Mouse (Mus musculus) hindbrain, embryonic 11.5 days (tissue): Measurements from ENCODE around the gene Olfr1175-ps. TPM values are rescaled to one million over a fixed set of nuclear protein-coding genes. Genes with fewer than 3 reads are reported as not detected.

ENCODE experiments used
- ATAC-seq: fragments of 200-750 bp; cut with Nextera tagmentation; 2 replicates; pipeline ENCODE4 v1.8.0; 2017; ENCODE audit warnings: mild to moderate bottlenecking, moderate TSS enrichment, moderate library complexity; ENCODE audit not compliant: low FRiP score
- DNase-seq: peaks from one replicate; pipeline ENCODE4 v3.0.0-alpha.2; 2015; ENCODE audit warnings: low spot score
- H3K27ac ChIP-seq: fragments of 300-500 bp; sonication (generic); 2 replicates; pipeline ENCODE4 v1.5.1; 2014; ENCODE audit warnings: mild to moderate bottlenecking, low read depth, low read length
- H3K27me3 ChIP-seq: fragments of 300-500 bp; sonication (generic); 2 replicates; pipeline ENCODE4 v1.6.1; 2014; ENCODE audit warnings: mild to moderate bottlenecking, low read length, moderate library complexity, mixed read lengths; ENCODE audit not compliant: control insufficient read depth, insufficient read depth
- H3K36me3 ChIP-seq: fragments of 300-500 bp; sonication (generic); 2 replicates; pipeline ENCODE4 v1.6.1; 2014; ENCODE audit warnings: mild to moderate bottlenecking, low read length, moderate library complexity, mixed read lengths; ENCODE audit not compliant: control insufficient read depth, insufficient read depth
- H3K4me1 ChIP-seq: fragments of 300-500 bp; sonication (generic); replicated peaks from 2 replicates; pipeline ENCODE4 v1.6.1; 2014; ENCODE audit warnings: low read length, mixed read lengths; ENCODE audit not compliant: control insufficient read depth, insufficient read depth
- H3K4me2 ChIP-seq: fragments of 300-500 bp; sonication (generic); replicated peaks from 2 replicates; pipeline ENCODE4 v1.6.1; 2014; ENCODE audit warnings: mild to moderate bottlenecking, low read depth, low read length
- H3K4me3 ChIP-seq: fragments of 300-500 bp; sonication (generic); 2 replicates; pipeline ENCODE4 v1.5.1; 2014; ENCODE audit warnings: low read depth, low read length
- H3K9ac ChIP-seq: fragments of 300-500 bp; sonication (generic); 2 replicates; pipeline ENCODE4 v1.6.1; 2014; ENCODE audit warnings: low read depth, low read length
- H3K9me3 ChIP-seq: fragments of 300-500 bp; sonication (generic); 2 replicates; pipeline ENCODE4 v1.6.1; 2016; ENCODE audit warnings: low read length; ENCODE audit not compliant: control insufficient read depth
- WGBS: fragments of 180-500 bp; shearing (Covaris S2); extraction: QIAGEN DNeasy Blood & Tissue Kit; methylation state at CpG from one replicate; pipeline ENCODE4 v1.1.7; 2014; 5-methylcytosine and 5-hydroxymethylcytosine counted together
- polyA plus RNA-seq: library from polyadenylated mRNA; unstranded; fragments of >200 nt; fragmentation: Nextera tagmentation; extraction: Ambion mirVana; gene quantifications from 2 replicates; pipeline ENCODE4 v1.2.1, GENCODE M21; 2014

Olfr1175-ps gene
- polyA plus RNA-seq = not detected in 2 replicates

DNA sequence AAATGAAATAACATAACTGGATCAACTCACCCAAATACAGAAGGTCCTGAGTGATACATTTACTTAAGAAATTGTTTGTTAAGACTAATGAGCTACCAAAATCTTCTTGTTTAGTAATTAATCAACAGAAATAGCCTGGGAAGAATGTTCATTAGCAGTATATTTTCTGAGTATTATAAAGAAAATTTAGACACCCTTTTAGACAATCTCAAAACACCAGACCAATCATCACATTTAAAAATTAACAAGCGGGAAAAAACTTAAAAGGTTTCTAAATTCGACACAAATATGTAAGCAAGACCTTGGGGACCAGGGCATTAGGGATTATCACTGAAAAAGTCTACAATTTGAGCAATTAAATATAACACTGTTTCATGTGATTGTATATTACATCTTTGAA, at the start of gene Olfr1175-ps:
Gene Olfr1175-ps (minus strand): TSS at position 101 of the 400 bp plus-strand sequence.
- H3K9ac ChIP-seq = no peak within 1 kb of the TSS
- DNase-seq (no peak), ATAC-seq (no peak)
- no peaks in the 10 kb centered on the region for H3K9me3 ChIP-seq
- H3K36me3 ChIP-seq = no peaks in the 10 kb centered on the region
- WGBS = 89% methylated on average over 2 of the region's 2 CpGs
- no peak within 1 kb of the TSS for H3K4me2 ChIP-seq
- no peak within 1 kb of the TSS for H3K4me3 ChIP-seq
- H3K27ac ChIP-seq = no peak within 1 kb of the TSS
- no peaks in the 10 kb centered on the region for H3K27me3 ChIP-seq
- no peaks in the 10 kb centered on the region for H3K4me1 ChIP-seq

- Histone ChIP-seq H3K9me3 (no peaks in the 10 kb centered on the region), H3K4me1 (no peaks in the 10 kb centered on the region), H3K9ac (no peak overlapping the region), H3K36me3 (no peaks in the 10 kb centered on the region), H3K27me3 (no peaks in the 10 kb centered on the region), H3K4me2 (no peak overlapping the region), H3K27ac (no peak overlapping the region), H3K4me3 (no peak overlapping the region)
- WGBS = 2% methylated on average over 2 of the region's 2 CpGs
- DNase-seq (peak; percentile 46), ATAC-seq (peak; percentile 35; the same call in 1 of the 2 replicates)
Measured at GRCm38 (mm10) chr2:88356304-88356703, 29.3 kb upstream of the Olfr1175-ps start.

DNA sequence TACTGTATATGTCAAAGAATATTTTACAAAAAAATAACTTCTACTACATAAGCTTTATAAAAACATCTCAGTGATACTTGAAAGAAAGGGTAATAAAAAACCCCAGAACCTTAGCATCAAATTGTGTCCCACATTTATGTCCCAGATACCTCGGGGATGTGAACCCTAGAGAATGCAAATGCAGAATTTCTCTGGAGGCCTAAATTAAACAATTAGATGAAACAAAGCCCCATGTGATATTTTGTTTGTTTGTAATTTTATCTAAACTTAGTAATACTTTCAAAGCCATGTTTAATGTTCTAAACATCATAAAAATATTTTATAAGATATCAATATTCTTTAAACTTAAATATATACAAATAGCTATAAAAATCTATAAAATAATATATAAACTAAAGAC, 19.4 kb upstream of the Olfr1175-ps start, which contains the start of gene Olfr1177-ps:
Gene Olfr1177-ps (minus strand): TSS at position 101 of the 400 bp plus-strand sequence.
- no peaks in the 10 kb centered on the region for H3K9me3 ChIP-seq
- no peak within 1 kb of the TSS for H3K27ac ChIP-seq
- 83% methylated on average over 1 of the region's 1 CpGs for WGBS

DNA sequence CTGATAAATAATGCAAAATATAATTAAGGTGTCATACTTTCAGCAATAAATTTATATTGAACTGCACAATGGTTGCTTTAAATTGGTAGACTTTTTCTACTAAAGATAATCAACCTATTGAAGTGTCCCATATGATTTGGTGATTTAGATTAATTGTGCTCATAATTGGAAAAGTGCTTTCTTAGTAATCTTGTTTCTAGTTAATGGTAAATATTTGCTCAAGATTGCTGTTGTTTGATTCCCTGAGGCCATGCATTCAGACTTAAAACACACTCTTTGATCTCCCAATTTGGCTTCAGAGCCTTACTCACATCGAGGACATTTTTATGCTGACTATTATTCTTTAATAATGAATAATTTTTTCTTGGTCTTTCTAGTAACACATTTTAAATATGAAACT, 9.4 kb upstream of the Olfr1175-ps start, which contains the start of gene Olfr1176:
Gene Olfr1176 (plus strand): TSS at position 301 of the 400 bp plus-strand sequence.
- H3K4me2 ChIP-seq = no peak within 1 kb of the TSS
- no peak for ATAC-seq
- no peaks in the 10 kb centered on the region for H3K36me3 ChIP-seq
- DNase-seq = no peak
- no peaks in the 10 kb centered on the region for H3K27me3 ChIP-seq
- no peaks in the 10 kb centered on the region for H3K9me3 ChIP-seq
- WGBS = 69% methylated on average over 1 of the region's 1 CpGs
- H3K9ac ChIP-seq = no peak within 1 kb of the TSS
- H3K4me3 ChIP-seq = no peak within 1 kb of the TSS
- H3K4me1 ChIP-seq = no peaks in the 10 kb centered on the region
- H3K27ac ChIP-seq = no peak within 1 kb of the TSS

More for the DNA sequence above, 19.4 kb upstream of the Olfr1175-ps start, which contains the start of gene Olfr1177-ps:
- H3K27me3 ChIP-seq = no peaks in the 10 kb centered on the region
- DNase-seq = no peak
- no peak within 1 kb of the TSS for H3K4me2 ChIP-seq
- no peak for ATAC-seq
- H3K4me3 ChIP-seq = no peak within 1 kb of the TSS
- H3K9ac ChIP-seq = no peak within 1 kb of the TSS
- no peaks in the 10 kb centered on the region for H3K4me1 ChIP-seq
- no peaks in the 10 kb centered on the region for H3K36me3 ChIP-seq

DNA sequence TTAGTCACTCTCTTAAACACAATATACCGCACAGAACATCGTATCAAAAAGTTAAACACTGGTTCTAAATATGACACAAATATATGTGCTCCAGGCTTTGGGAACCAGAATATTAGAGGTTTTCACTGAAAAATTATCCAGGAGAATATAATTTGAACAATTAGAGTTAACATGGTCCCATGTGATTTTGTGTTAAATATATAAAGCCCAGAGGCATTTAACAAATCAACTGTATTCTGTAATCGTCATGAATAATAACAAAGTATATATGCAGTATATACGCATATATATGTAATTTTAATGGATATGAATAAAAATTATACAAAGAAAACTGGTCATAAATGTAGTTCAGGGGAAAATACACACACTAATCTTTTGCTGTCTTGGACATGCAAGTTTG, 12.0 kb downstream of the Olfr1175-ps start, which contains the start of gene Olfr1174-ps:
Gene Olfr1174-ps (minus strand): TSS at position 101 of the 400 bp plus-strand sequence.
- Histone ChIP-seq H3K4me3 (no peak within 1 kb of the TSS), H3K9me3 (no peaks in the 10 kb centered on the region), H3K4me2 (no peak within 1 kb of the TSS), H3K36me3 (no peaks in the 10 kb centered on the region), H3K9ac (no peak within 1 kb of the TSS), H3K27me3 (no peaks in the 10 kb centered on the region), H3K4me1 (no peaks in the 10 kb centered on the region), H3K27ac (no peak within 1 kb of the TSS)
- ATAC-seq = no peak
- DNase-seq = no peak
- 93% methylated on average over 4 of the region's 4 CpGs for WGBS

DNA sequence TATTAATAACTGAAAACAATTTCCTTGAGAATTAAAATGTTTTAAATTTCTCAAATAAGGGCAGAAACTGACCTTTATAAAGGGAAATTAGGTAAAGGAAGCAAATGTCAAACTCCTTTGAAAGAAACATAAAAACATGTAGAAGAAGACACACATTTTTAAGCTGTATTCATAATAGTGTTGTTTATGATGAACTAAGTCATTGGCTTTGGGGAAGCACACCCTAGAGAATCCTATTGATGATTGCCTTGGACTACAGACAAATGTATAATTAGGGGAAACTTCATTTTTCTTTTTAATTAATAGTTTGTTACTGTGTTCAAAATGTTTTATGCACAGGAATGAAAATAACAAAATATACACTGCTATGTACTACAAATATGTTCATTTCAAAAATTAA, 47.2 kb downstream of the Olfr1175-ps start, which contains the start of gene Olfr1173:
Gene Olfr1173 (minus strand): TSS at position 101 of the 400 bp plus-strand sequence.
- Histone ChIP-seq H3K27ac (no peak within 1 kb of the TSS), H3K4me3 (no peak within 1 kb of the TSS), H3K4me1 (no peaks in the 10 kb centered on the region), H3K9me3 (no peaks in the 10 kb centered on the region), H3K27me3 (no peaks in the 10 kb centered on the region), H3K4me2 (no peak within 1 kb of the TSS), H3K9ac (no peak within 1 kb of the TSS), H3K36me3 (no peaks in the 10 kb centered on the region)
- no peak for DNase-seq
- no peak for ATAC-seq

Other genes starting within 250 kb of the Olfr1175-ps start
- gene Olfr1164, start 233.2 kb downstream of the Olfr1175-ps start, polyA plus RNA-seq = not detected in 2 replicates
- gene Olfr1166, start 198.9 kb downstream of the Olfr1175-ps start, polyA plus RNA-seq = not detected in 2 replicates
- not detected in 2 replicates for gene Olfr1167, start 172.0 kb downstream of the Olfr1175-ps start, polyA plus RNA-seq
- gene Olfr1168, start 145.3 kb downstream of the Olfr1175-ps start, polyA plus RNA-seq = not detected in 2 replicates
- gene Olfr1170, start 98.9 kb downstream of the Olfr1175-ps start, polyA plus RNA-seq = not detected in 2 replicates
- not detected in 2 replicates for gene Olfr1173, start 47.3 kb downstream of the Olfr1175-ps start, polyA plus RNA-seq
- not detected in 2 replicates for gene Olfr1174-ps, start 12.1 kb downstream of the Olfr1175-ps start, polyA plus RNA-seq
- gene Olfr1176, start 9.5 kb upstream of the Olfr1175-ps start, polyA plus RNA-seq = not detected in 2 replicates
- not detected in 2 replicates for gene Olfr1177-ps, start 19.3 kb upstream of the Olfr1175-ps start, polyA plus RNA-seq
- not detected in 2 replicates for gene Olfr1178, start 59.8 kb upstream of the Olfr1175-ps start, polyA plus RNA-seq
- gene Olfr1179, start 79.2 kb upstream of the Olfr1175-ps start, polyA plus RNA-seq = not detected in 2 replicates
- not detected in 2 replicates for gene Olfr1180, start 91.9 kb upstream of the Olfr1175-ps start, polyA plus RNA-seq
- gene Olfr1181, start 99.0 kb upstream of the Olfr1175-ps start, polyA plus RNA-seq = not detected in 2 replicates
- not detected in 2 replicates for gene Gm13757, start 121.9 kb upstream of the Olfr1175-ps start, polyA plus RNA-seq
- gene Olfr1183, start 127.7 kb upstream of the Olfr1175-ps start, polyA plus RNA-seq = not detected in 2 replicates
- not detected in 2 replicates for gene Olfr1184, start 156.4 kb upstream of the Olfr1175-ps start, polyA plus RNA-seq
- not detected in 2 replicates for gene Olfr1185-ps1, start 166.1 kb upstream of the Olfr1175-ps start, polyA plus RNA-seq
- gene Olfr1186, start 191.3 kb upstream of the Olfr1175-ps start, polyA plus RNA-seq = not detected in 2 replicates
- not detected in 2 replicates for gene Olfr1188, start 229.7 kb upstream of the Olfr1175-ps start, polyA plus RNA-seq